Mouse (Mus musculus): Measurements from ENCODE around the gene Psmb8. TPM values are rescaled to one million over a fixed set of nuclear protein-coding genes. Genes with fewer than 3 reads are reported as not detected.

Psmb8 gene
- polyA plus RNA-seq, 1 experiment, result 705 TPM

DNA sequence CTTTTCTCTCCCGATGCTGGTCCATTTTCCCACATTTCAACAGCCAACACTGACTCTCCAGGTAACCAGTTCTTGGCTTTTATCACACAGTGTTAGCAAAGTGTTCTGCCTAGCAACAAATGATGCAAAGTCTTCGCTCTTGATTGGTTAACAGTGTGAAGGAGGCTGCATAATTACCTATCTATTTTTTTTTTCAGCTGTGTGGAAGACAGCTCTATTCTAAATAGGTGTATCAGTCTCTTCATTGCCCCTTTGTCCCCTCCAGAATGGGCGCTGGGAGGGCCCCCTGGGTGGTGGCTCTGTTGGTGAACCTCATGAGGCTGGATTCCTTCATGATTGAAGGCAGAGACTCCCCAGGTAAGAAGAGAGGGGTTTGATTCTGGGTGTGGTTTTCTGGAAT lies 41.2 kb downstream of the Psmb8 start, which contains the start of gene H2-Ob:
Gene H2-Ob (plus strand): TSS at position 198 of the 400 bp plus-strand sequence.
- H3K4me3 ChIP-seq (ENCODE audit: control insufficient read depth, insufficient read depth, low read length), result no peak within 1 kb of the TSS
- no peaks in the 10 kb centered on the region for H3K27me3 ChIP-seq (ENCODE audit: control insufficient read depth, insufficient read depth, low read length)
- peak within 1 kb of the TSS; percentile 79 for H3K27ac ChIP-seq (ENCODE audit: control insufficient read depth, insufficient read depth, low read length)
- TF ChIP-seq CTCF (IDR thresholded peaks at IDR 0.05; ENCODE audit: borderline replicate concordance, control insufficient read depth, extremely low read depth, insufficient read depth, low read length, poor library complexity) (no peak), POLR2A (IDR thresholded peaks at IDR 0.05; ENCODE audit: control insufficient read depth, extremely low read depth, insufficient read depth, low read length, poor library complexity) (no peak)
- DNase-seq, result peak; percentile 68
- H3K36me3 ChIP-seq (ENCODE audit: control insufficient read depth, insufficient read depth, low read length), result no peaks in the 10 kb centered on the region
- H3K4me1 ChIP-seq (replicated peaks; ENCODE audit: control insufficient read depth, insufficient read depth, low read length), result peaks cover 15% of the 10 kb centered on the region
- WGBS, result 19% methylated on average over 3 of the region's 3 CpGs

DNA sequence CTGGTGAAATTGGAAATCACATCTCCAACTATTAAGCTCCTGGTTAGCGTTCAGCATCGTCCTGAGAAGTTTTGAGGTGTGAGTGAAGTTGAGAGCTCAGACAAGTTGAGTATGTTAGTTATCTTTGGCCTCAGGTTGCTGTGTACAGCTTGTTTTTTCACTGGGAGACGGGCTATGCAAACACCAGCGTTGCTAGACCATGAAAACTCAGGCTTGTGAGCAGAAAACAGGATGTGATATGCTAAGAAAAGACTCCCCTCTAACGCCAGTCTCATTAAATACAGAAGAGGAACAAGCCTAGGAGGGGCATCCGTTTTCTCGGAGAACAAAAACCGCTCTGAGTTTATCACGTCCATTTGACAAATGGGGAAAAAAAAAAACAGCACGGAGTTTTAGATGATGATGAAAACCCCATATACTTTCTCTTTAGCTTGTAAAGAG lies 42.1 kb downstream of the Psmb8 start:
- Histone ChIP-seq H3K36me3 (ENCODE audit: control insufficient read depth, insufficient read depth, low read length) (no peaks in the 10 kb centered on the region), H3K4me3 (ENCODE audit: control insufficient read depth, insufficient read depth, low read length) (peak overlapping the region; percentile 10; the same call in 1 of the 2 replicates), H3K27me3 (ENCODE audit: control insufficient read depth, insufficient read depth, low read length) (no peaks in the 10 kb centered on the region), H3K4me1 (replicated peaks; ENCODE audit: control insufficient read depth, insufficient read depth, low read length) (peaks cover 12% of the 10 kb centered on the region), H3K27ac (ENCODE audit: control insufficient read depth, insufficient read depth, low read length) (peak overlapping the region; percentile 83)
- no peak for TF ChIP-seq POLR2A (IDR thresholded peaks at IDR 0.05; ENCODE audit: control insufficient read depth, extremely low read depth, insufficient read depth, low read length, poor library complexity)
- no peak for TF ChIP-seq CTCF (IDR thresholded peaks at IDR 0.05; ENCODE audit: borderline replicate concordance, control insufficient read depth, extremely low read depth, insufficient read depth, low read length, poor library complexity)
- DNase-seq, result no peak
- WGBS, result 2% methylated on average over 10 of the region's 10 CpGs

DNA sequence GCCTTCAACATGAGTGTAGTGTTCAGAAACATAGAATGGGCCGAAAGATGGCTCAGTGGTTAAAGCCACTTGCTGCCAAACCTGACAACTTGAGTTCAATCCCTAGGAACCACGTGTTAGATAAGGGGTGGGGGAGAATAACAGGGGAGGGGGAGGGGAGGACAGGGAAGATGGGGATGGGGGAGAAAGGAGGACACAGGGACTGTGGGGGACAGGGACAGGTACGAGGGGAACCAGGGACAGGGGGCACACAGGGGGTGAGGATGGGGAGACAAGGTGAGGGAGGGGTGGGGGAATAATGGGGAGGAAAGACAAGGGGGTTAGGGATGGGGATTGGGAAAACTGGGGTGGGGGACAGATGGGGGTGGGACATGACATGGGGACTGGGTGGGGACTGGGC lies 42.8 kb downstream of the Psmb8 start:
- H3K27ac ChIP-seq (ENCODE audit: control insufficient read depth, insufficient read depth, low read length), result 0 out of 2 replicates have a peak overlapping the region, but pooled peaks have one; percentile 83
- H3K4me1 ChIP-seq (replicated peaks; ENCODE audit: control insufficient read depth, insufficient read depth, low read length), result peaks cover 12% of the 10 kb centered on the region
- 25% methylated on average over 3 of the region's 3 CpGs for WGBS
- H3K27me3 ChIP-seq (ENCODE audit: control insufficient read depth, insufficient read depth, low read length), result no peaks in the 10 kb centered on the region
- H3K36me3 ChIP-seq (ENCODE audit: control insufficient read depth, insufficient read depth, low read length), result no peaks in the 10 kb centered on the region
- no peak overlapping the region for H3K4me3 ChIP-seq (ENCODE audit: control insufficient read depth, insufficient read depth, low read length)
- no peak for DNase-seq
- no peak for TF ChIP-seq POLR2A (IDR thresholded peaks at IDR 0.05; ENCODE audit: control insufficient read depth, extremely low read depth, insufficient read depth, low read length, poor library complexity)
- TF ChIP-seq CTCF (IDR thresholded peaks at IDR 0.05; ENCODE audit: borderline replicate concordance, control insufficient read depth, extremely low read depth, insufficient read depth, low read length, poor library complexity), result no peak

DNA sequence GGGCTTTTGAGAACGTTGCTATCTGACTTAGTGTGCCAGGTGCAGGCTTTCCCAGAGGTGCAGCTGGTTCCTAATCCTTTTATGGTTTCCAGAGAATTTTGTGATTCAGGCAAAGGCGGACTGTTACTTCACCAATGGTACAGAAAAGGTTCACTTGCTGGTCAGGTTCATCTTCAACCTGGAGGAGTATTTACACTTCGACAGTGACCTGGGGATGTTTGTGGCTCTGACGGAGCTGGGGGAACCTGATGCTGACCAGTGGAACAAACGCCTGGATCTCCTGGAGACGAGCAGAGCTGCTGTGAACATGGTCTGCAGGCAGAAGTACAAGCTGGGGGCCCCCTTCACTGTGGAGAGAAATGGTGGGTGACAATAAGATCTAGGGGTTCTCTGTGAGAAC lies 43.4 kb downstream of the Psmb8 start:
- WGBS, result 90% methylated on average over 6 of the region's 6 CpGs
- no peaks in the 10 kb centered on the region for H3K36me3 ChIP-seq (ENCODE audit: control insufficient read depth, insufficient read depth, low read length)
- no peak overlapping the region for H3K27ac ChIP-seq (ENCODE audit: control insufficient read depth, insufficient read depth, low read length)
- H3K27me3 ChIP-seq (ENCODE audit: control insufficient read depth, insufficient read depth, low read length), result no peaks in the 10 kb centered on the region
- no peak overlapping the region for H3K4me3 ChIP-seq (ENCODE audit: control insufficient read depth, insufficient read depth, low read length)
- TF ChIP-seq CTCF (IDR thresholded peaks at IDR 0.05; ENCODE audit: borderline replicate concordance, control insufficient read depth, extremely low read depth, insufficient read depth, low read length, poor library complexity) (no peak), POLR2A (IDR thresholded peaks at IDR 0.05; ENCODE audit: control insufficient read depth, extremely low read depth, insufficient read depth, low read length, poor library complexity) (no peak)
- DNase-seq, result no peak
- H3K4me1 ChIP-seq (replicated peaks; ENCODE audit: control insufficient read depth, insufficient read depth, low read length), result peaks cover 12% of the 10 kb centered on the region

DNA sequence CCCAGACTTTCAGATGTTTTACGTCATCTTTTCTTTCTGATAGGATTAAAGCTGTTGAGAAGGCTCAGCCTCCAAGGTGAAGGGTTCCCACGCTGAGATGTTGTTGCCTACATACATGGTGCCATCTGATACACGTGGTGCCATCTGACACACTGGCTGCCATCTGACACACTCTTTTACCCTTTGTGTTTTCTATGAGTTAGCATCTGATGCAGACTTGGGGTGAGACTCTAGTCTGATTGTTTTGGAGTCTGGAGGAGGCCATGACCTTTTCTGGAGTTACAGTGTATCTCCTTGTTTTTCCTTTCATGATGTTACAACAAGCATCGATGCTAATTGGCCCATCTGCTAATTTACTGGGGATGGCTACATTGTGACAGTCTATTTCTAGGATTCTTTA lies 47.1 kb downstream of the Psmb8 start:
- Histone ChIP-seq H3K27ac (ENCODE audit: control insufficient read depth, insufficient read depth, low read length) (no peak overlapping the region), H3K4me1 (replicated peaks; ENCODE audit: control insufficient read depth, insufficient read depth, low read length) (peaks cover 5% of the 10 kb centered on the region), H3K27me3 (ENCODE audit: control insufficient read depth, insufficient read depth, low read length) (no peaks in the 10 kb centered on the region), H3K4me3 (ENCODE audit: control insufficient read depth, insufficient read depth, low read length) (no peak overlapping the region), H3K36me3 (ENCODE audit: control insufficient read depth, insufficient read depth, low read length) (no peaks in the 10 kb centered on the region)
- 93% methylated on average over 4 of the region's 4 CpGs for WGBS
- no peak for TF ChIP-seq CTCF (IDR thresholded peaks at IDR 0.05; ENCODE audit: borderline replicate concordance, control insufficient read depth, extremely low read depth, insufficient read depth, low read length, poor library complexity)
- no peak for TF ChIP-seq POLR2A (IDR thresholded peaks at IDR 0.05; ENCODE audit: control insufficient read depth, extremely low read depth, insufficient read depth, low read length, poor library complexity)
- DNase-seq, result no peak

DNA sequence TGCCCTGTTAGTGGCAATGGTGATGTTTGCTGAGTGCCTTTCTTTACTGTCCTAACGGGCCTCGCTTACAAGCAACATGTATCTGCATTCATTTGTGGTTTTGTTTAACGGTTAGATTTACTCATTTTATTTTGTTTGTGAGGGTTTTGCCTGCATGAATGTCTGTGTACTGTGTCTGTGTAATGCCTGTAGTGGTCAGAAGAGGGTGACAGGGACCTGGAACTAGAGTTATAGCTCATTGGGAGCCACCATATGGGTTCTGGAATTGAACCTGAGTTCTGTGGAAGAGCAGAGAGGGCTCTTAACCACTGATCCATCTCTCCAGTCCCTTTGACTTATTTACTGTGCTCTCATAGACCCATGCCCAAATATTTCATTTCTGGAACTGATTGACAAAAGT lies 49.5 kb downstream of the Psmb8 start:
- no peak for DNase-seq
- Histone ChIP-seq H3K27ac (ENCODE audit: control insufficient read depth, insufficient read depth, low read length) (no peak overlapping the region), H3K27me3 (ENCODE audit: control insufficient read depth, insufficient read depth, low read length) (no peaks in the 10 kb centered on the region), H3K4me1 (replicated peaks; ENCODE audit: control insufficient read depth, insufficient read depth, low read length) (no peaks in the 10 kb centered on the region), H3K4me3 (ENCODE audit: control insufficient read depth, insufficient read depth, low read length) (no peak overlapping the region), H3K36me3 (ENCODE audit: control insufficient read depth, insufficient read depth, low read length) (no peaks in the 10 kb centered on the region)
- WGBS, result 78% methylated on average over 3 of the region's 3 CpGs
- no peak for TF ChIP-seq CTCF (IDR thresholded peaks at IDR 0.05; ENCODE audit: borderline replicate concordance, control insufficient read depth, extremely low read depth, insufficient read depth, low read length, poor library complexity)
- no peak for TF ChIP-seq POLR2A (IDR thresholded peaks at IDR 0.05; ENCODE audit: control insufficient read depth, extremely low read depth, insufficient read depth, low read length, poor library complexity)

DNA sequence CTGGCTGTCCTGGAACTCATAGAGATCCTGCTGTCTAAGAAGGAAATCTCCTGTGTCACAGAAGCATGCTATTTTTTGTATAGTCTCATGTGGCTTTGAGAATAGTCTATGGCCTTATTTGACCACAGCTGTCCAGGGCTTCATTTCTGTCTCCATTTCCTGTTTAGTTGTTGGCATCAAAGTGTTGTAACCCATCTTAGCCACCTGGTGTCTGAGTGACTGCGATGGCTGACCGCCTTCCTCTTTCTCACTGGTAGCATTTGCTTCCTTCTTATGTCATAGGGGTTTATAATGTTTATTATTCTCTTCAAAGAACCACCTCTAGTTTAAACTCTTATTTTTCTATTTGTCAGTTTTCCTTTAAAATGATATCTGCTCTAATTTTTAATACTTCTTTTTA lies 51.2 kb downstream of the Psmb8 start:
- Histone ChIP-seq H3K4me1 (replicated peaks; ENCODE audit: control insufficient read depth, insufficient read depth, low read length) (no peaks in the 10 kb centered on the region), H3K36me3 (ENCODE audit: control insufficient read depth, insufficient read depth, low read length) (no peaks in the 10 kb centered on the region), H3K27me3 (ENCODE audit: control insufficient read depth, insufficient read depth, low read length) (no peaks in the 10 kb centered on the region), H3K4me3 (ENCODE audit: control insufficient read depth, insufficient read depth, low read length) (no peak overlapping the region), H3K27ac (ENCODE audit: control insufficient read depth, insufficient read depth, low read length) (no peak overlapping the region)
- no peak for DNase-seq
- WGBS, result 34% methylated on average over 2 of the region's 2 CpGs
- no peak for TF ChIP-seq CTCF (IDR thresholded peaks at IDR 0.05; ENCODE audit: borderline replicate concordance, control insufficient read depth, extremely low read depth, insufficient read depth, low read length, poor library complexity)
- no peak for TF ChIP-seq POLR2A (IDR thresholded peaks at IDR 0.05; ENCODE audit: control insufficient read depth, extremely low read depth, insufficient read depth, low read length, poor library complexity)

All from thymus, adult 2 months (tissue).